Mouse (Mus musculus) neural tube, embryonic 11.5 days (tissue): ENCODE results near the gene Tcea3. TPM values are rescaled to one million over a fixed set of nuclear protein-coding genes. Genes with fewer than 3 reads are reported as not detected.

Source experiments
- ATAC-seq: fragments of 200-750 bp; cut with Nextera tagmentation; 2 replicates; pipeline ENCODE4 v1.8.0; 2017; ENCODE audit warnings: moderate number of reproducible peaks, mild to moderate bottlenecking, moderate TSS enrichment, moderate library complexity; ENCODE audit not compliant: insufficient read depth, low FRiP score, low TSS enrichment
- DNase-seq: peaks from one replicate; pipeline ENCODE4 v3.0.0-alpha.2; 2015; ENCODE audit warnings: low spot score
- H3K27ac ChIP-seq: fragments of 300-500 bp; sonication (generic); 2 replicates; pipeline ENCODE4 v1.5.1; 2014; ENCODE audit warnings: low read depth, mild to moderate bottlenecking, low read length
- H3K27me3 ChIP-seq: fragments of 300-500 bp; sonication (generic); 2 replicates; pipeline ENCODE4 v1.6.1; 2014; ENCODE audit warnings: mild to moderate bottlenecking, low read length, mixed read lengths; ENCODE audit not compliant: control insufficient read depth, insufficient read depth
- H3K36me3 ChIP-seq: fragments of 300-500 bp; sonication (generic); 2 replicates; pipeline ENCODE4 v1.6.1; 2014; ENCODE audit warnings: mild to moderate bottlenecking, low read length, moderate library complexity, mixed read lengths; ENCODE audit not compliant: control insufficient read depth, insufficient read depth
- H3K4me1 ChIP-seq: fragments of 300-500 bp; sonication (generic); 2 replicates; pipeline ENCODE4 v1.6.1; 2014; ENCODE audit warnings: low read length, mixed read lengths; ENCODE audit not compliant: control insufficient read depth, insufficient read depth
- H3K4me2 ChIP-seq: fragments of 300-500 bp; sonication (generic); 2 replicates; pipeline ENCODE4 v1.6.1; 2014; ENCODE audit warnings: low read depth, mild to moderate bottlenecking, moderate library complexity
- H3K4me3 ChIP-seq: fragments of 300-500 bp; sonication (generic); 2 replicates; pipeline ENCODE4 v1.5.1; 2014; ENCODE audit warnings: low read depth, low read length
- H3K9ac ChIP-seq: fragments of 300-500 bp; sonication (generic); 2 replicates; pipeline ENCODE4 v1.6.1; 2014; ENCODE audit warnings: mild to moderate bottlenecking, low read length
- H3K9me3 ChIP-seq: fragments of 300-500 bp; sonication (generic); 2 replicates; pipeline ENCODE4 v1.6.1; 2016; ENCODE audit warnings: low read length; ENCODE audit not compliant: control insufficient read depth
- WGBS: fragments of 180-500 bp; shearing (Covaris S2); extraction: QIAGEN DNeasy Blood & Tissue Kit; methylation state at CpG from one replicate; pipeline ENCODE4 v1.1.7; 2014; 5-methylcytosine and 5-hydroxymethylcytosine counted together
- polyA plus RNA-seq: library from polyadenylated mRNA; unstranded; fragments of >200 nt; fragmentation: Nextera tagmentation; extraction: Ambion mirVana; gene quantifications from 2 replicates; pipeline ENCODE4 v1.2.1, GENCODE M21; 2014

Tcea3 gene
- polyA plus RNA-seq, 1 experiment from 2014 or later, result 6.5 TPM

DNA sequence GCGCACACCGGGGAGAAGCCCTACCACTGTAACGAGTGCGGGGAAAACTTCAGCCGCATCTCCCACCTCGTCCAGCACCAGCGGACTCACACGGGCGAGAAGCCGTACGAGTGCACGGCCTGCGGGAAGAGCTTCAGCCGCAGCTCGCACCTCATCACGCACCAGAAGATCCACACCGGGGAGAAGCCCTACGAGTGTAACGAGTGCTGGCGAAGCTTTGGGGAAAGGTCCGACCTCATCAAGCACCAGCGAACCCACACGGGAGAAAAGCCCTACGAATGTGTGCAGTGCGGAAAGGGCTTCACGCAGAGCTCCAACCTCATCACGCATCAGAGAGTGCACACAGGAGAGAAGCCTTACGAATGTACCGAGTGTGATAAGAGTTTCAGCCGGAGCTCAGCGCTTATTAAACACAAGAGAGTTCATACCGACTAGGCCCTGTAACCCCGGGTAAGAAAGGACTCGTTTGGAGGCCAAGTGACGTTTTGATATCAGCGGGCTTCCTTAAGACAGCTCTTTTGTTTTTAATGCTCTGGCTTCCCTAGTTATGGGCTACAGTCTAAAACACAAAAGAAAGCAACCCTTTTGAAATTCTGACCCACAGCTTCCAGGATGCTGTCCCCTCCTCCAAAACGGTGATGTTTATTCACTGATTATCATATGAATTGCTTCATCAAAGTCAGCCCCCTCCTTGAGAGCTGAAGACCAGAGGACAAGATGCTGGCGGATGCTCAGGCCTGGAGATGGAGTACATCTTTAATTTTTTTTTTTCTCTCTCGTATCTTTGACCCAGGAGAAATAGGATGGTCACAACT is 43.5 kb downstream of the Tcea3 start:
- Histone ChIP-seq H3K4me3 (no peak overlapping the region), H3K9me3 (no peaks in the 10 kb centered on the region), H3K9ac (0 out of 2 replicates have a peak overlapping the region, but pooled peaks have one; percentile 14), H3K4me1 (peaks cover 6% of the 10 kb centered on the region), H3K4me2 (no peak overlapping the region), H3K27me3 (peaks cover 17% of the 10 kb centered on the region), H3K36me3 (peaks cover 14% of the 10 kb centered on the region), H3K27ac (no peak overlapping the region)
- DNase-seq, result peak; percentile 24
- no peak for ATAC-seq
- WGBS, result 42% methylated on average over 39 of the region's 39 CpGs

DNA sequence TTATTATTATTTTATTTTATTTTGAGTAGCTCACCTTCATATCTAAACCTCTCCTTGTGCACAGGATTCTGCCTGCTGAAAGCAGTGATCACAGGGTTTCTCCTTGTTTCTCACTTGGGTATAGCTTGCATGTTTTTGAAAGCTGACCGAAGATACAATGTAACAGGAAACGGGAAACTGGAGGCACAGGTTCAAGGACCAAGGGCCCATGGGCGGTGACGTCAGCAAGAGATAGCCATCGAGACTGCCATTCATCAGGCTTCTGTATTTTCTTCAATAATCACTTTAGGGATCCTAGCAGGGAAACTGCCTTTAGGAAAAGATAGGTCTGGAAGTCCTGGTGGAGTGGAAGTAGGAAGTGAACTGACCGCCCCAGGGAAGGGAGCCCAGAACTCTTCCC is 44.2 kb downstream of the Tcea3 start:
- WGBS, result 96% methylated on average over 6 of the region's 6 CpGs
- H3K36me3 ChIP-seq, result peaks cover 14% of the 10 kb centered on the region

GRCm38 (mm10) chr4:136295941-136296340 is 48.4 kb downstream of the Tcea3 start:
- no peak overlapping the region for H3K27ac ChIP-seq
- no peaks in the 10 kb centered on the region for H3K4me1 ChIP-seq
- no peak overlapping the region for H3K9ac ChIP-seq
- no peaks in the 10 kb centered on the region; the same call in 1 of the 2 replicates for H3K27me3 ChIP-seq
- H3K36me3 ChIP-seq, result no peaks in the 10 kb centered on the region
- H3K4me3 ChIP-seq, result no peak overlapping the region
- 80% methylated on average over 7 of the region's 7 CpGs for WGBS
- no peaks in the 10 kb centered on the region for H3K9me3 ChIP-seq
- no peak overlapping the region for H3K4me2 ChIP-seq
- DNase-seq (no peak), ATAC-seq (no peak)

More for the DNA sequence above, 44.2 kb downstream of the Tcea3 start:
- no peak for ATAC-seq
- Histone ChIP-seq H3K9me3 (no peaks in the 10 kb centered on the region), H3K4me2 (no peak overlapping the region), H3K4me3 (no peak overlapping the region), H3K9ac (no peak overlapping the region), H3K27me3 (peaks cover 17% of the 10 kb centered on the region), H3K27ac (no peak overlapping the region), H3K4me1 (peaks cover 4% of the 10 kb centered on the region)
- DNase-seq, result no peak

DNA sequence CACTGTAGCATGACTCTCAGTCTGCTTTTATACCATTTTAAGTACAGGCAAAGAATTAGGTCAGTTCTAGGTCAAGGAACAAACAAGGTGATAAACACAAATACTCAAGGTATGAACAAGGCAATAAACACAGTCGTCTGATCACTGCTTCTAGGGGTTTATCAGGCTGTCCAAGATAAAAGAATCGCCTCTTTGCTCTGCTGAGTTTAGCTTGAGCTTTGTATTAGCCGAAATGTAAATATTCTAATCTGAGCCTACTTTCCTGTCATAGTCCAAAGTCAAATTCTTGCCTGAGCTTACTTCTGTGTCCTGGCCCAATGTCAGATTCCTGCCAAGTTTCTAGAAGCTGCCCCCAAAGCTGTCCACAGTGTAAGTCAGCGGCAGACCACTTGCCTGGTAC is 54.9 kb downstream of the Tcea3 start:
- no peak overlapping the region for H3K27ac ChIP-seq
- H3K9ac ChIP-seq, result no peak overlapping the region
- no peak overlapping the region for H3K4me2 ChIP-seq
- 82% methylated on average over 4 of the region's 4 CpGs for WGBS
- no peak for DNase-seq
- H3K36me3 ChIP-seq, result no peaks in the 10 kb centered on the region
- no peak overlapping the region for H3K4me3 ChIP-seq
- no peaks in the 10 kb centered on the region for H3K27me3 ChIP-seq
- ATAC-seq, result no peak
- H3K4me1 ChIP-seq, result no peaks in the 10 kb centered on the region
- no peaks in the 10 kb centered on the region for H3K9me3 ChIP-seq

DNA sequence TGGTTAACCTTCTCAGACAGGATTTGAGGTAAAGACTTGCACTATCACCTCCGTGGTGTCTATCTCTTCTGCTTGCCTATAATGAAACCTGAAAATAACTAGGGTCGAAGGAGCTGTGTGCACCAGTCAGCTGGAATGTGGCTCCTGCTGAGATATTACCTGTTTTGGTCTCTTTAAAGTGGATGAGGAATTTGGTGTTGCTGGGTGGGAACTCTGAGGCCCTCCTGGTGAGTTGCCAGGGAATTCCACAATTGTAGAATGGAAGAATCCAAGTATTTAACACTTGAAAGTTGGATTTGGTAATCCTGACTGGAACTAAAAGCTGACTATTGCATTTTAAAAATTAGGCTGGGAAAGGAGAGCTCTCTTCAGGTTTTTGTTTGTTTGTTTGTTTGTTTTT is 56.7 kb downstream of the Tcea3 start:
- Histone ChIP-seq H3K27ac (no peak overlapping the region), H3K9me3 (no peaks in the 10 kb centered on the region), H3K4me2 (no peak overlapping the region), H3K4me3 (no peak overlapping the region), H3K27me3 (no peaks in the 10 kb centered on the region), H3K36me3 (no peaks in the 10 kb centered on the region), H3K9ac (no peak overlapping the region), H3K4me1 (no peaks in the 10 kb centered on the region)
- WGBS, result 44% methylated on average over 2 of the region's 2 CpGs
- DNase-seq, result no peak
- no peak for ATAC-seq

GRCm38 (mm10) chr4:136308355-136308754 is 60.8 kb downstream of the Tcea3 start:
- Histone ChIP-seq H3K4me2 (no peak overlapping the region), H3K27me3 (no peaks in the 10 kb centered on the region), H3K36me3 (no peaks in the 10 kb centered on the region), H3K4me3 (no peak overlapping the region), H3K4me1 (peaks cover 10% of the 10 kb centered on the region), H3K27ac (no peak overlapping the region), H3K9ac (no peak overlapping the region), H3K9me3 (no peaks in the 10 kb centered on the region)
- no peak for ATAC-seq
- 56% methylated on average over 2 of the region's 2 CpGs for WGBS
- no peak for DNase-seq

DNA sequence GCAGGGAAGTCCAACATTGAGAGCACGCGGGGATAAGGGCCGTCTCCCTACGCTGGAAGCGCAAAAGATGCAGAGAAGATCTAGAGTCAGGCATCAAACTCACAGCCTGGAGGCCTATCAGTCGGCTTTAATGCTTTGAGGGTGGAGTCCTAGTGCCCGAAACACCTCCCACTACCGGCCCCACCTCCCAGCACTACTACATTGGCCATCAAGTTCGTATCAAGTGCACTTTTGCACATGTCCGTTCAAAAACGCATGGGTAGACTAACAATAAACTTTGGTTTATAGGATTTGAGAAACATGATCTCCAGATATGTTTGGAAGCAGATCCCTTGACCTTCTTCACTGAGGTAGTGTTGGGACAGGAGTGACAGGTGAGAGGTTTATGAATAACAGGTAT is 62.3 kb downstream of the Tcea3 start:
- Histone ChIP-seq H3K27ac (no peak overlapping the region; the same call in 1 of the 2 replicates), H3K4me2 (peak overlapping the region; percentile 67), H3K4me1 (peaks cover 15% of the 10 kb centered on the region), H3K4me3 (peak overlapping the region; percentile 100), H3K36me3 (no peaks in the 10 kb centered on the region), H3K27me3 (no peaks in the 10 kb centered on the region), H3K9me3 (no peaks in the 10 kb centered on the region), H3K9ac (peak overlapping the region; percentile 67)
- no peak for ATAC-seq
- DNase-seq, result peak; percentile 53
- WGBS, result 4% methylated on average over 11 of the region's 11 CpGs

DNA sequence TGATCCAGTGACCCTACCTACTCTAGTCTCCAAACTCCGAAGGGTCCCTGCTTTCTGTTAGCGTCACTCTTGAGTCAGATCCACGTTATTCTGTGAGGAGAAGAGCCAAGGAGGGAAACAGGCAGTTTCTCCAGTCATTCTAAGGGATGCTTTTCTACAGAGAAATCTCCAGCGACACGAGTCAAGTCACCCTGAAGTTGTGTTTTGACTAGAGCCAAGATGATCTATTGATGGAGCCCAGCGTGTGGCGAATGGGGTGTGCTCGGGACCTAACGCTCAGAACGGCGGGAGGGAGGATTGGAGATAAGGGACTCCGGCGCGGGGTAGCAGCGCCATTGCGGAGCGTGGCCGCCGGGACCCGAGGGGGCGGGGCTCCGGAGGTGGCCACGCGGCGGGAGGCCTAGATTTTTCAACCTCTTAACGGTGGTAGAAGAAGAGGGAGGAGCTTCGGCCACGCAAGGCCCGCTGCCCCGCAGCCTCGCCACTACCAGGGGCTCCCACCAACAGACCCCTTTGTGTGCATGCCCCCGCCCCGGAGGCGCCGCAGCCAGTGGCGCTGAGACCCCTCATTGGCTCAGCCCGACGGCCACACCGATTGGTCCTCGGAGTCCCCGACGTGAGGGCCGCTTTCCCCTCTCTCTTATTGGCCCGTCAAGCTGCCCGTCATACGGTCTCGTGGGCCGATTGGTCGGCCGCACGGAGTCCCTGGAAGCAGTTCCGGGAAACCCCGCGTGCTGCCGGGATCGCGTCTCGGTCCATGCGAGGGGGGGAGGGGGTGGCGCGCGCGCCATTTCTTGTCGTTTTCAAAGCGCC is 62.9 kb downstream of the Tcea3 start, which contains the start of gene Hnrnpr:
Gene Hnrnpr (plus strand): TSS at position 714 of the 813 bp plus-strand sequence.
- Histone ChIP-seq H3K4me3 (peak within 1 kb of the TSS; percentile 100), H3K36me3 (no peaks in the 10 kb centered on the region), H3K4me1 (peaks cover 15% of the 10 kb centered on the region), H3K27me3 (no peaks in the 10 kb centered on the region), H3K4me2 (peak within 1 kb of the TSS; percentile 67), H3K9ac (peak within 1 kb of the TSS; percentile 100), H3K27ac (peak within 1 kb of the TSS; percentile 99), H3K9me3 (no peaks in the 10 kb centered on the region)
- WGBS, result under 1% methylated on average over 65 of the region's 65 CpGs
- ATAC-seq, result peak; percentile 99
- peak; percentile 99 for DNase-seq
